Mouse (Mus musculus): ENCODE data around the gene 2810459M11Rik. TPM values are rescaled to one million over a fixed set of nuclear protein-coding genes. Genes with fewer than 3 reads are reported as not detected.

The 2810459M11Rik gene
- polyA plus RNA-seq, 1 experiment from 2014 or later = 1.4 TPM

GRCm38 (mm10) chr1:86016516-86016915 lies 29.1 kb upstream of the 2810459M11Rik start, which contains the start of gene Spata3:
Gene Spata3 (plus strand): TSS chr1:86016816.
- Histone ChIP-seq H3K36me3 (ENCODE audit: control insufficient read depth, insufficient read depth, low read length) (no peaks in the 10 kb centered on the region), H3K4me2 (ENCODE audit: low read depth, low read length) (no peak within 1 kb of the TSS), H3K4me1 (ENCODE audit: control insufficient read depth, insufficient read depth, low read length) (no peaks in the 10 kb centered on the region), H3K4me3 (ENCODE audit: low read depth, low read length) (no peak within 1 kb of the TSS), H3K27me3 (replicated peaks; ENCODE audit: control insufficient read depth, insufficient read depth, low read length) (peaks cover 39% of the 10 kb centered on the region), H3K9ac (ENCODE audit: low read depth, low read length) (no peak within 1 kb of the TSS), H3K9me3 (ENCODE audit: control insufficient read depth, low read length) (no peaks in the 10 kb centered on the region), H3K27ac (replicated peaks; ENCODE audit: low read depth, low read length) (no peak within 1 kb of the TSS)
- no peak for DNase-seq (ENCODE audit: low spot score)
- ATAC-seq (ENCODE audit: low read depth) = no peak
- WGBS = 91% methylated on average over 8 of the region's 8 CpGs

GRCm38 (mm10) chr1:86018235-86019055 lies 27.2 kb upstream of the 2810459M11Rik start:
- Histone ChIP-seq H3K27ac (replicated peaks; ENCODE audit: low read depth, low read length) (no peak overlapping the region), H3K4me1 (ENCODE audit: control insufficient read depth, insufficient read depth, low read length) (no peaks in the 10 kb centered on the region), H3K4me2 (ENCODE audit: low read depth, low read length) (peak overlapping the region; percentile 96), H3K9me3 (ENCODE audit: control insufficient read depth, low read length) (no peaks in the 10 kb centered on the region), H3K4me3 (ENCODE audit: low read depth, low read length) (peak overlapping the region; percentile 53), H3K9ac (ENCODE audit: low read depth, low read length) (peak overlapping the region; percentile 69), H3K36me3 (ENCODE audit: control insufficient read depth, insufficient read depth, low read length) (no peaks in the 10 kb centered on the region), H3K27me3 (replicated peaks; ENCODE audit: control insufficient read depth, insufficient read depth, low read length) (peaks cover 44% of the 10 kb centered on the region)
- peak; percentile 65 for DNase-seq (ENCODE audit: low spot score)
- ATAC-seq (ENCODE audit: low read depth) = peak; percentile 74
- 11% methylated on average over 16 of the region's 60 CpGs for WGBS

GRCm38 (mm10) chr1:86021365-86021989 lies 24.2 kb upstream of the 2810459M11Rik start:
- no peaks in the 10 kb centered on the region for H3K36me3 ChIP-seq (ENCODE audit: control insufficient read depth, insufficient read depth, low read length)
- H3K27me3 ChIP-seq (replicated peaks; ENCODE audit: control insufficient read depth, insufficient read depth, low read length) = peaks cover 44% of the 10 kb centered on the region
- DNase-seq (ENCODE audit: low spot score) = peak; percentile 13
- H3K4me3 ChIP-seq (ENCODE audit: low read depth, low read length) = no peak overlapping the region
- H3K27ac ChIP-seq (replicated peaks; ENCODE audit: low read depth, low read length) = no peak overlapping the region
- WGBS = 58% methylated on average over 11 of the region's 11 CpGs
- no peak for ATAC-seq (ENCODE audit: low read depth)
- H3K9me3 ChIP-seq (ENCODE audit: control insufficient read depth, low read length) = no peaks in the 10 kb centered on the region
- no peak overlapping the region for H3K9ac ChIP-seq (ENCODE audit: low read depth, low read length)
- H3K4me2 ChIP-seq (ENCODE audit: low read depth, low read length) = no peak overlapping the region
- H3K4me1 ChIP-seq (ENCODE audit: control insufficient read depth, insufficient read depth, low read length) = no peaks in the 10 kb centered on the region

- Histone ChIP-seq H3K4me1 (ENCODE audit: control insufficient read depth, insufficient read depth, low read length) (no peaks in the 10 kb centered on the region), H3K27ac (replicated peaks; ENCODE audit: low read depth, low read length) (no peak overlapping the region), H3K36me3 (ENCODE audit: control insufficient read depth, insufficient read depth, low read length) (no peaks in the 10 kb centered on the region), H3K9ac (ENCODE audit: low read depth, low read length) (no peak overlapping the region), H3K27me3 (replicated peaks; ENCODE audit: control insufficient read depth, insufficient read depth, low read length) (no peaks in the 10 kb centered on the region), H3K4me2 (ENCODE audit: low read depth, low read length) (no peak overlapping the region), H3K4me3 (ENCODE audit: low read depth, low read length) (no peak overlapping the region), H3K9me3 (ENCODE audit: control insufficient read depth, low read length) (no peaks in the 10 kb centered on the region)
- ATAC-seq (ENCODE audit: low read depth) (peak; percentile 44; the same call in 1 of the 2 replicates), DNase-seq (ENCODE audit: low spot score) (peak; percentile 34)
- WGBS = 17% methylated on average over 11 of the region's 11 CpGs
Measured at GRCm38 (mm10) chr1:86032273-86032987, 13.2 kb upstream of the 2810459M11Rik start.

GRCm38 (mm10) chr1:86038191-86038951 lies 7.3 kb upstream of the 2810459M11Rik start:
- no peaks in the 10 kb centered on the region for H3K36me3 ChIP-seq (ENCODE audit: control insufficient read depth, insufficient read depth, low read length)
- H3K27ac ChIP-seq (replicated peaks; ENCODE audit: low read depth, low read length) = no peak overlapping the region
- no peak overlapping the region for H3K9ac ChIP-seq (ENCODE audit: low read depth, low read length)
- H3K9me3 ChIP-seq (ENCODE audit: control insufficient read depth, low read length) = peaks cover 8% of the 10 kb centered on the region; the same call in 1 of the 2 replicates
- H3K4me3 ChIP-seq (ENCODE audit: low read depth, low read length) = no peak overlapping the region
- no peaks in the 10 kb centered on the region for H3K4me1 ChIP-seq (ENCODE audit: control insufficient read depth, insufficient read depth, low read length)
- peaks cover 4% of the 10 kb centered on the region for H3K27me3 ChIP-seq (replicated peaks; ENCODE audit: control insufficient read depth, insufficient read depth, low read length)
- WGBS = 61% methylated on average over 3 of the region's 3 CpGs
- no peak for DNase-seq (ENCODE audit: low spot score)
- no peak overlapping the region for H3K4me2 ChIP-seq (ENCODE audit: low read depth, low read length)
- ATAC-seq (ENCODE audit: low read depth) = no peak

GRCm38 (mm10) chr1:86040131-86040530 lies 5.5 kb upstream of the 2810459M11Rik start:
- WGBS = 66% methylated on average over 4 of the region's 4 CpGs

GRCm38 (mm10) chr1:86040817-86041216 lies 4.8 kb upstream of the 2810459M11Rik start:
- ATAC-seq (ENCODE audit: low read depth) (no peak), DNase-seq (ENCODE audit: low spot score) (no peak)
- Histone ChIP-seq H3K9ac (ENCODE audit: low read depth, low read length) (no peak overlapping the region), H3K9me3 (ENCODE audit: control insufficient read depth, low read length) (peaks cover 8% of the 10 kb centered on the region; the same call in 1 of the 2 replicates), H3K27me3 (replicated peaks; ENCODE audit: control insufficient read depth, insufficient read depth, low read length) (peaks cover 29% of the 10 kb centered on the region), H3K4me2 (ENCODE audit: low read depth, low read length) (no peak overlapping the region), H3K36me3 (ENCODE audit: control insufficient read depth, insufficient read depth, low read length) (no peaks in the 10 kb centered on the region), H3K4me3 (ENCODE audit: low read depth, low read length) (no peak overlapping the region), H3K27ac (replicated peaks; ENCODE audit: low read depth, low read length) (no peak overlapping the region), H3K4me1 (ENCODE audit: control insufficient read depth, insufficient read depth, low read length) (no peaks in the 10 kb centered on the region)
- WGBS = 87% methylated on average over 3 of the region's 3 CpGs

More at GRCm38 (mm10) chr1:86040131-86040530, 5.5 kb upstream of the 2810459M11Rik start:
- DNase-seq (ENCODE audit: low spot score) (peak; percentile 64), ATAC-seq (ENCODE audit: low read depth) (peak; percentile 41; the same call in 1 of the 2 replicates)
- Histone ChIP-seq H3K9me3 (ENCODE audit: control insufficient read depth, low read length) (peaks cover 8% of the 10 kb centered on the region; the same call in 1 of the 2 replicates), H3K9ac (ENCODE audit: low read depth, low read length) (no peak overlapping the region), H3K4me3 (ENCODE audit: low read depth, low read length) (no peak overlapping the region), H3K27me3 (replicated peaks; ENCODE audit: control insufficient read depth, insufficient read depth, low read length) (peaks cover 22% of the 10 kb centered on the region), H3K4me1 (ENCODE audit: control insufficient read depth, insufficient read depth, low read length) (no peaks in the 10 kb centered on the region), H3K4me2 (ENCODE audit: low read depth, low read length) (no peak overlapping the region), H3K27ac (replicated peaks; ENCODE audit: low read depth, low read length) (no peak overlapping the region), H3K36me3 (ENCODE audit: control insufficient read depth, insufficient read depth, low read length) (no peaks in the 10 kb centered on the region)

- no peaks in the 10 kb centered on the region for H3K36me3 ChIP-seq (ENCODE audit: control insufficient read depth, insufficient read depth, low read length)
- no peak for DNase-seq (ENCODE audit: low spot score)
- 0 out of 2 replicates have a peak, but pooled peaks cover 8% of the 10 kb centered on the region for H3K4me1 ChIP-seq (ENCODE audit: control insufficient read depth, insufficient read depth, low read length)
- H3K9me3 ChIP-seq (ENCODE audit: control insufficient read depth, low read length) = peaks cover 8% of the 10 kb centered on the region; the same call in 1 of the 2 replicates
- peaks cover 64% of the 10 kb centered on the region for H3K27me3 ChIP-seq (replicated peaks; ENCODE audit: control insufficient read depth, insufficient read depth, low read length)
- no peak overlapping the region for H3K27ac ChIP-seq (replicated peaks; ENCODE audit: low read depth, low read length)
- no peak overlapping the region for H3K4me2 ChIP-seq (ENCODE audit: low read depth, low read length)
- no peak overlapping the region for H3K4me3 ChIP-seq (ENCODE audit: low read depth, low read length)
- ATAC-seq (ENCODE audit: low read depth) = no peak
- 55% methylated on average over 4 of the region's 4 CpGs for WGBS
- H3K9ac ChIP-seq (ENCODE audit: low read depth, low read length) = no peak overlapping the region
Measured at GRCm38 (mm10) chr1:86045056-86045455, 607 bp upstream of the 2810459M11Rik start.
